Mouse (Mus musculus) intestine, postnatal 0 days (tissue): ENCODE results near the gene Cdhr5. TPM values are rescaled to one million over a fixed set of nuclear protein-coding genes. Genes with fewer than 3 reads are reported as not detected.

ENCODE experiments used
- ATAC-seq: fragments of 200-750 bp; cut with Nextera tagmentation; 2 replicates; pipeline ENCODE4 v1.8.0; 2017; ENCODE audit warnings: mild to moderate bottlenecking, moderate TSS enrichment, moderate library complexity
- H3K27ac ChIP-seq: fragments of 300-500 bp; sonication (generic); 2 replicates; pipeline ENCODE4 v1.5.1; 2014; ENCODE audit warnings: mild to moderate bottlenecking, low read depth, low read length, moderate library complexity
- H3K27me3 ChIP-seq: fragments of 300-500 bp; sonication (generic); replicated peaks from 2 replicates; pipeline ENCODE4 v1.6.1; 2014; ENCODE audit warnings: low read length, mixed read lengths; ENCODE audit not compliant: control insufficient read depth, insufficient read depth
- H3K36me3 ChIP-seq: fragments of 300-500 bp; sonication (generic); 2 replicates; pipeline ENCODE4 v1.6.1; 2014; ENCODE audit warnings: mild to moderate bottlenecking, moderate library complexity; ENCODE audit not compliant: control insufficient read depth, insufficient read depth
- H3K4me1 ChIP-seq: fragments of 300-500 bp; sonication (generic); replicated peaks from 2 replicates; pipeline ENCODE4 v1.6.1; 2014; ENCODE audit warnings: antibody characterized with exemption, low read length, mixed read lengths; ENCODE audit not compliant: control insufficient read depth, insufficient read depth
- H3K4me2 ChIP-seq: fragments of 300-500 bp; sonication (generic); replicated peaks from 2 replicates; pipeline ENCODE4 v1.6.1; 2014; ENCODE audit warnings: low read depth, mild to moderate bottlenecking, moderate library complexity
- H3K4me3 ChIP-seq: fragments of 300-500 bp; sonication (generic); 2 replicates; pipeline ENCODE4 v1.5.1; 2014; ENCODE audit warnings: low read depth, low read length
- H3K9ac ChIP-seq: fragments of 300-500 bp; sonication (generic); 2 replicates; pipeline ENCODE4 v1.6.1; 2014; ENCODE audit warnings: mild to moderate bottlenecking, low read depth, low read length
- H3K9me3 ChIP-seq: fragments of 300-500 bp; sonication (generic); 2 replicates; pipeline ENCODE4 v1.6.1; 2016; ENCODE audit warnings: mixed run types; ENCODE audit not compliant: control insufficient read depth
- CTCF ChIP-seq: sonication (generic); IDR thresholded peaks from 2 replicates; pipeline ENCODE4 v1.5.1; 2016; ENCODE audit warnings: low read depth, mild to moderate bottlenecking, control low read depth, antibody characterized with exemption, moderate library complexity
- WGBS: fragments of 180-500 bp; shearing (Covaris S2); extraction: QIAGEN DNeasy Blood & Tissue Kit; methylation state at CpG from one replicate; pipeline ENCODE4 v1.1.7; 2014; 5-methylcytosine and 5-hydroxymethylcytosine counted together
- polyA plus RNA-seq: library from polyadenylated mRNA; unstranded; fragments of >200 nt; fragmentation: Nextera tagmentation; extraction: Ambion mirVana; gene quantifications from 2 replicates; pipeline ENCODE4 v1.2.1, GENCODE M21; 2015

The Cdhr5 gene
- polyA plus RNA-seq, 1 experiment from 2014 or later = 971 TPM

- Histone ChIP-seq H3K4me2 (peak overlapping the region; percentile 79), H3K36me3 (peaks cover 47% of the 10 kb centered on the region), H3K4me1 (0 out of 2 replicates have a peak, but pooled peaks cover 4% of the 10 kb centered on the region), H3K9ac (no peak overlapping the region), H3K9me3 (no peaks in the 10 kb centered on the region), H3K4me3 (no peak overlapping the region), H3K27me3 (no peaks in the 10 kb centered on the region), H3K27ac (no peak overlapping the region)
- TF ChIP-seq CTCF = no peak
- WGBS = 95% methylated on average over 4 of the region's 4 CpGs
- no peak for ATAC-seq
These were observed 46.0 kb downstream of the Cdhr5 start for GRCm38 (mm10) chr7:141230570-141230969.

DNA sequence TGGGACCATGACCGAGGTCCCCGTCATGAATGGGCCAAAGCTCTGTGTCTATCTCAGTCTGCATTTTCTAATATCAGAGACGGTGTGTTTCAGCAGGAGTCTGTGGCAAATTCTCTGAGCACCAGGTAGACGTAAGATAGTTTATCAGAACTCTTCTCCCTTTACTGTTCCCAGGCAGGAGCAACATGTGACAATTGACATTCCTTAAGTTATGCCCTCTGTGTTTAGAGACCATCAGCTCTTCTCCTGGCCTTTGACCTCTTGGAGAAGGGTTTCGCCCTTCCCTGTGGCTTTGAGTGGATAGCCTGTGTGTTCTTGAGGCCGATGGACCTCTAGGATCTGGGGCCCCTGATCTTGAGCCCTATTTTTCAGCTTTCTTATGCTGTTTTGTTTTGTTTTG lies 46.9 kb downstream of the Cdhr5 start:
- no peak for TF ChIP-seq CTCF
- H3K9me3 ChIP-seq = no peaks in the 10 kb centered on the region
- H3K36me3 ChIP-seq = peaks cover 39% of the 10 kb centered on the region
- H3K27ac ChIP-seq = no peak overlapping the region; the same call in 1 of the 2 replicates
- no peaks in the 10 kb centered on the region for H3K27me3 ChIP-seq
- H3K4me3 ChIP-seq = peak overlapping the region; percentile 90
- 25% methylated on average over 6 of the region's 6 CpGs for WGBS
- 0 out of 2 replicates have a peak, but pooled peaks cover 4% of the 10 kb centered on the region for H3K4me1 ChIP-seq
- peak overlapping the region; percentile 92 for H3K9ac ChIP-seq
- H3K4me2 ChIP-seq = peak overlapping the region; percentile 79
- no peak for ATAC-seq

- peak; percentile 88 for ATAC-seq
- peak within 1 kb of the TSS; percentile 91 for H3K27ac ChIP-seq
- H3K4me1 ChIP-seq = 0 out of 2 replicates have a peak, but pooled peaks cover 4% of the 10 kb centered on the region
- H3K36me3 ChIP-seq = peaks cover 27% of the 10 kb centered on the region
- TF ChIP-seq CTCF = peak; percentile 100
- no peaks in the 10 kb centered on the region for H3K9me3 ChIP-seq
- H3K9ac ChIP-seq = peak within 1 kb of the TSS; percentile 92
- H3K4me3 ChIP-seq = peak within 1 kb of the TSS; percentile 90
- peak within 1 kb of the TSS; percentile 79 for H3K4me2 ChIP-seq
- H3K27me3 ChIP-seq = no peaks in the 10 kb centered on the region
- WGBS = under 1% methylated on average over 74 of the region's 76 CpGs
These were observed 48.1 kb downstream of the Cdhr5 start, which contains the start of gene Phrf1 for GRCm38 (mm10) chr7:141228279-141229067. Gene Phrf1, plus strand, starts transcription at chr7:141228784.

DNA sequence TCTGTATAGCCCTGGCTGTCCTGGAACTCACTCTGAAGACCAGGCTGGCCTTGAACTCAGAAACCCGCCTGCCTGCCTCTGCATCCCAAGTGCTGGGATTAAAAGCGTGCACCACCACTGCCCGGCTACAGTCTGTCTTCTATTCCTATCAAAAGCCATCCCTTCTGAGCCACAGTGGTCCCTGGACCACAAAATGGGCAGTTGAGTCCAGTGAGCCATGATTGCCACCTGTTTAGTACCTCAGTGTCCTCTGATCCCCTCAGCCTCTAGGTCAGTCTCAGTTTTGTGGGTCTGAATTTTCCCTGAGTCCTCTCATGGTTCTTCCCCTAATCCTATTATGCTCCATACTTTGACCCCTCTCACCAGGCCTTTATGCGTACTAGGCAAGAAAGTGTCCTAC lies 48.8 kb downstream of the Cdhr5 start:
- no peak overlapping the region; the same call in 1 of the 2 replicates for H3K4me3 ChIP-seq
- H3K36me3 ChIP-seq = peaks cover 20% of the 10 kb centered on the region
- no peaks in the 10 kb centered on the region for H3K27me3 ChIP-seq
- H3K9ac ChIP-seq = peak overlapping the region; percentile 92; the same call in 1 of the 2 replicates
- WGBS = 76% methylated on average over 4 of the region's 4 CpGs
- ATAC-seq = no peak
- no peak for TF ChIP-seq CTCF
- H3K27ac ChIP-seq = no peak overlapping the region
- peaks cover 4% of the 10 kb centered on the region; the same call in 1 of the 2 replicates for H3K4me1 ChIP-seq
- H3K4me2 ChIP-seq = peak overlapping the region; percentile 79; the same call in 1 of the 2 replicates
- H3K9me3 ChIP-seq = no peaks in the 10 kb centered on the region

DNA sequence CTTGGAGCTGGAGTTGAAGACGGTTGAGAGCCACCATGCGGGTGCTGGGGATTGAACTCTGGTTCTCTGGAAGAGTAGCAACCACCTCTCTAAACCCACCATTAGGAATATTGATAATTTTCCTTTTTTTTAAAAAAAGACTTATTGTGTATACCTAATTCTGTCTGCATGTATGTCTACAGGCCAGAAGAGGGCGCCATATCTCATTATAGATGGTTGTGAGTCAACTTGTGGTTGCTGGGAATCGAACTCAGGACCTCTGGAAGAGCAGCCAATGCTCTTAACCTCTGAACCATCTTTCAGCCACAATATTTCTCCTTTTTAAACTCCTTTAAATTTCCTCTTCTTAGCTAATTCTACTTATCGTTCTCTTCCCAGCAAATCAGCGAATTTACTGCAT lies 50.1 kb downstream of the Cdhr5 start:
- ATAC-seq = no peak
- Histone ChIP-seq H3K36me3 (peaks cover 8% of the 10 kb centered on the region; the same call in 1 of the 2 replicates), H3K27me3 (no peaks in the 10 kb centered on the region), H3K9me3 (no peaks in the 10 kb centered on the region), H3K4me2 (no peak overlapping the region), H3K4me1 (peaks cover 5% of the 10 kb centered on the region; the same call in 1 of the 2 replicates), H3K4me3 (no peak overlapping the region), H3K9ac (no peak overlapping the region), H3K27ac (no peak overlapping the region)
- TF ChIP-seq CTCF = no peak
- 86% methylated on average over 6 of the region's 6 CpGs for WGBS

- no peak for TF ChIP-seq CTCF
- Histone ChIP-seq H3K9me3 (no peaks in the 10 kb centered on the region), H3K4me1 (peaks cover 16% of the 10 kb centered on the region), H3K9ac (no peak overlapping the region), H3K4me3 (no peak overlapping the region), H3K4me2 (peak overlapping the region; percentile 94; the same call in 1 of the 2 replicates), H3K27ac (0 out of 2 replicates have a peak overlapping the region, but pooled peaks have one; percentile 37), H3K36me3 (peaks cover 2% of the 10 kb centered on the region; the same call in 1 of the 2 replicates), H3K27me3 (no peaks in the 10 kb centered on the region)
- ATAC-seq = no peak
- 88% methylated on average over 4 of the region's 4 CpGs for WGBS
These were observed 53.8 kb downstream of the Cdhr5 start for GRCm38 (mm10) chr7:141222696-141223215.
